Mouse (Mus musculus): ENCODE measurements at regions not wholly inside any gene's neighbourhood (a gene's known extent, or its start where the extent isn't known, plus 50 kb on each side); places are given as distances from the start of the nearest gene placed in this dataset.

- H3K4me1 ChIP-seq, result no peaks in the 10 kb centered on the region
- H3K4me3 ChIP-seq, result no peak overlapping the region
- 0 out of 2 replicates have a peak, but pooled peaks have one; percentile 29 for ATAC-seq (ENCODE audit: low FRiP score, low read depth)
- H3K36me3 ChIP-seq, result no peaks in the 10 kb centered on the region
- no peaks in the 10 kb centered on the region for H3K27me3 ChIP-seq (replicated peaks)
- no peaks in the 10 kb centered on the region for H3K9me3 ChIP-seq
- 51% methylated on average over 4 of the region's 4 CpGs for WGBS
- no peak overlapping the region for H3K27ac ChIP-seq
- H3K4me2 ChIP-seq (replicated peaks), result no peak overlapping the region
- no peak overlapping the region for H3K9ac ChIP-seq
Measured at GRCm38 (mm10) chrX:58445624-58446323, 423.3 kb downstream of the Zic3 start.

- H3K9me3 ChIP-seq, result no peaks in the 10 kb centered on the region
- no peak overlapping the region for H3K27ac ChIP-seq
- no peak overlapping the region for H3K4me3 ChIP-seq
- H3K4me1 ChIP-seq, result no peaks in the 10 kb centered on the region
- no peaks in the 10 kb centered on the region for H3K36me3 ChIP-seq
- no peak for ATAC-seq (ENCODE audit: low FRiP score, low read depth)
- no peak overlapping the region for H3K9ac ChIP-seq
- no peak overlapping the region for H3K4me2 ChIP-seq (replicated peaks)
- WGBS, result 62% methylated on average over 6 of the region's 6 CpGs
- no peaks in the 10 kb centered on the region for H3K27me3 ChIP-seq (replicated peaks)
Measured at GRCm38 (mm10) chrX:58447605-58448004, 425.1 kb downstream of the Zic3 start.

- Histone ChIP-seq H3K4me3 (no peak overlapping the region), H3K27ac (no peak overlapping the region), H3K27me3 (replicated peaks) (no peaks in the 10 kb centered on the region), H3K4me1 (no peaks in the 10 kb centered on the region), H3K9me3 (no peaks in the 10 kb centered on the region), H3K36me3 (no peaks in the 10 kb centered on the region), H3K4me2 (replicated peaks) (no peak overlapping the region), H3K9ac (no peak overlapping the region)
- 77% methylated on average over 6 of the region's 6 CpGs for WGBS
- no peak for ATAC-seq (ENCODE audit: low FRiP score, low read depth)
Measured at GRCm38 (mm10) chrX:58469683-58470082, 439.5 kb upstream of the 4930550L24Rik start.

- H3K36me3 ChIP-seq, result no peaks in the 10 kb centered on the region
- H3K27me3 ChIP-seq (replicated peaks), result no peaks in the 10 kb centered on the region
- no peaks in the 10 kb centered on the region for H3K4me1 ChIP-seq
- H3K27ac ChIP-seq, result no peak overlapping the region
- no peak overlapping the region for H3K4me2 ChIP-seq (replicated peaks)
- H3K4me3 ChIP-seq, result no peak overlapping the region
- ATAC-seq (ENCODE audit: low FRiP score, low read depth), result no peak
- no peaks in the 10 kb centered on the region for H3K9me3 ChIP-seq
- H3K9ac ChIP-seq, result no peak overlapping the region
- 74% methylated on average over 1 of the region's 1 CpGs for WGBS
Measured at GRCm38 (mm10) chrX:58470986-58471385, 438.2 kb upstream of the 4930550L24Rik start.

GRCm38 (mm10) chrX:58490861-58491260 lies 418.3 kb upstream of the 4930550L24Rik start:
- Histone ChIP-seq H3K9me3 (no peaks in the 10 kb centered on the region), H3K4me3 (no peak overlapping the region), H3K4me2 (replicated peaks) (no peak overlapping the region), H3K9ac (no peak overlapping the region), H3K27me3 (replicated peaks) (no peaks in the 10 kb centered on the region), H3K4me1 (no peaks in the 10 kb centered on the region), H3K36me3 (no peaks in the 10 kb centered on the region), H3K27ac (no peak overlapping the region)
- 15% methylated on average over 2 of the region's 2 CpGs for WGBS
- no peak for ATAC-seq (ENCODE audit: low FRiP score, low read depth)

GRCm38 (mm10) chrX:58503573-58503972 lies 405.6 kb upstream of the 4930550L24Rik start:
- 65% methylated on average over 1 of the region's 1 CpGs for WGBS

GRCm38 (mm10) chrX:58514925-58515324 lies 394.2 kb upstream of the 4930550L24Rik start:
- H3K9me3 ChIP-seq, result no peaks in the 10 kb centered on the region
- H3K9ac ChIP-seq, result no peak overlapping the region
- WGBS, result 71% methylated on average over 5 of the region's 5 CpGs
- no peak for ATAC-seq (ENCODE audit: low FRiP score, low read depth)
- H3K27me3 ChIP-seq (replicated peaks), result no peaks in the 10 kb centered on the region
- H3K4me2 ChIP-seq (replicated peaks), result no peak overlapping the region
- no peak overlapping the region for H3K4me3 ChIP-seq
- no peaks in the 10 kb centered on the region for H3K36me3 ChIP-seq
- no peaks in the 10 kb centered on the region for H3K4me1 ChIP-seq
- H3K27ac ChIP-seq, result no peak overlapping the region

More at GRCm38 (mm10) chrX:58503573-58503972, 405.6 kb upstream of the 4930550L24Rik start:
- Histone ChIP-seq H3K9ac (no peak overlapping the region), H3K27me3 (replicated peaks) (no peaks in the 10 kb centered on the region), H3K4me2 (replicated peaks) (no peak overlapping the region), H3K36me3 (no peaks in the 10 kb centered on the region), H3K27ac (no peak overlapping the region), H3K4me1 (no peaks in the 10 kb centered on the region), H3K4me3 (no peak overlapping the region), H3K9me3 (no peaks in the 10 kb centered on the region)
- ATAC-seq (ENCODE audit: low FRiP score, low read depth), result no peak
